Mouse (Mus musculus): ENCODE results near the gene Olfr16. TPM values are rescaled to one million over a fixed set of nuclear protein-coding genes. Genes with fewer than 3 reads are reported as not detected.

Olfr16 gene
- polyA plus RNA-seq, 1 experiment from 2014 or later: not detected

Other genes with a start within 250 kb of the Olfr16 start
- not detected in 2 replicates for gene Apcs, start 55.4 kb upstream of the Olfr16 start, polyA plus RNA-seq (2015; fragmentation: Nextera tagmentation; extraction: Ambion mirVana)
- gene Olfr1408, start 187.0 kb downstream of the Olfr16 start, polyA plus RNA-seq (2015; fragmentation: Nextera tagmentation; extraction: Ambion mirVana): not detected in 2 replicates
- not detected in 2 replicates for gene Olfr1406, start 240.2 kb downstream of the Olfr16 start, polyA plus RNA-seq (2015; fragmentation: Nextera tagmentation; extraction: Ambion mirVana)
- not detected in 2 replicates for gene Olfr218, start 247.4 kb downstream of the Olfr16 start, polyA plus RNA-seq (2015; fragmentation: Nextera tagmentation; extraction: Ambion mirVana)

All from neural tube, embryonic 15.5 days (tissue).